Mouse (Mus musculus): ENCODE data around the gene Dab2ip. TPM values are rescaled to one million over a fixed set of nuclear protein-coding genes. Genes with fewer than 3 reads are reported as not detected.

Gene Dab2ip
- polyA plus RNA-seq, 1 experiment from 2014 or later = 33.2 TPM

DNA sequence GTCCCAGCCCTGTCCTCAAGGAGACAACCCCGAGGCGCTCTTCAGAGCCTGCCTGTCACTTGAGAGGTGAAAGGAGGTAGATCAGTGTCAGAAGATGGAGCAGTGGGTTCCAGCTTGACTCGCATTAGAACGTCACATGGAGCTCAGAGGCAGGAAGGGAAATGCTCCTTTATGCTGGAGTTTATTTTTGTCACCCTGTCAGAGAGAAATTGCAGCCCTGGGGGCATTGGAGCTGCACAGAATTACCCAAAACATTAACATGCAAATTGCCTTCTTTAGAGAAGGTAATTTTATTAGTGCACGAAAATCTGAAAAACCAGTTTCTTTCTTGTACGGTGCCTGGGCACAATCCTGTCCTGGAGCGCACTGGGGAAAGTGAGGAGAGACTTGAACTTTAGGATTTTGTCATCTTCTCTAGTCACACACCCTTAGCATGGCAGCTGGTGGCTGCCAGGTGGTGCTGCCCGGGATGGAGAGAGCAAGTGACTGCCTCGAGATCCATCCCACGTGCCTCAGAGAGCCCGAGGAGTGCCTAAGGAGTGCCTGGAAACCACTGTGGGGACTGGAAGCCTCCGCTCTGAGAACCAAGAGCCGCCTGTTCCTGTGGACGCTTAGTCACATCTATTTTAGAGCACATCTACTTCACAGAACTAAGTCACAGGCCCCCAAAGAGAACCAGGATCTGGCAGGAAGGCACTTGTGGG, 209.9 kb downstream of the Dab2ip start:
- no peaks in the 10 kb centered on the region for H3K27me3 ChIP-seq (ENCODE audit: control insufficient read depth, insufficient read depth, low read depth, low read length)
- peaks cover 8% of the 10 kb centered on the region; the same call in 1 of the 2 replicates for H3K4me1 ChIP-seq (ENCODE audit: control insufficient read depth, insufficient read depth, low read length)
- H3K9me3 ChIP-seq (replicated peaks; ENCODE audit: control insufficient read depth, low read length, poor library complexity, severe bottlenecking) = no peaks in the 10 kb centered on the region
- H3K4me2 ChIP-seq (ENCODE audit: low read length) = no peak overlapping the region
- 35% methylated on average over 14 of the region's 14 CpGs for WGBS
- no peaks in the 10 kb centered on the region for H3K36me3 ChIP-seq (ENCODE audit: control insufficient read depth, insufficient read depth, low read length)
- H3K4me3 ChIP-seq (ENCODE audit: low read depth, low read length) = no peak overlapping the region
- H3K27ac ChIP-seq (ENCODE audit: low read length) = no peak overlapping the region
- no peak overlapping the region for H3K9ac ChIP-seq (ENCODE audit: low read depth, low read length)
- 0 out of 2 replicates have a peak, but pooled peaks have one; percentile 33 for ATAC-seq

DNA sequence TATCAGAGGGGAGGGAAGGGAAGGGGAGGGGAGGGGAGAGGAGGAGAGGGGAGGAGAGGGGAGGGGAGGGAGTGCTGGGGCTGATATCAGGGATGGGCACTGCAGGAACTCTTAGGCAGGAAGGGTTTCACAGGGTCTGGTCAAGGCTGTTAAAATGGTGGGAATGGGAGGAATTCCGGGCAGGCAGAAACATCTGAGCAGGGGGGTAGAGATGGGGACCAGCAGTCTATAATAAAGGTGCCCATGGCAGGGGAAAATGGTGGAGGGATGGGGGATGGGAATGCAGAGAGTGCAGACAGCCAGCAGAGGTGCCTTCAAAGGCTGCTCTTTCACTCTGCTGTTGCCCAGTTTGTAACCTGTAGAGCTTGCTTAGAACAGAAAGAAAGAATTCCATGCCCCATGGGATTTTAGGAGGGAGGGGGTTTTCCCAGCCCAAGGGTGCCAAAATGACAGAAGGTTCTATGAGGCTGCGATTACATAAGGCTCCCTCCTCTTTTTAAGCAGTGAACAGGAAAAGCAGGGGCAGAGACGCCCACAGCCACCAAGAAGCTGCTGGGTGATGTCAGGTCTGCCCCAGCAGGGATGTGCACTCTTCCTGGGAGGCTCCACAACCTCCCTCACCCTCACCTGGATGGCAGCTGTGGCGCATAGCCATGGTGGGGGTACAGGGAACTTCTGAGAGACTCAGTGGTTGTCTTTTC, 210.6 kb downstream of the Dab2ip start:
- H3K4me1 ChIP-seq (ENCODE audit: control insufficient read depth, insufficient read depth, low read length) = peaks cover 8% of the 10 kb centered on the region; the same call in 1 of the 2 replicates
- H3K9me3 ChIP-seq (replicated peaks; ENCODE audit: control insufficient read depth, low read length, poor library complexity, severe bottlenecking) = no peaks in the 10 kb centered on the region
- no peak overlapping the region for H3K27ac ChIP-seq (ENCODE audit: low read length)
- WGBS = 45% methylated on average over 4 of the region's 4 CpGs
- H3K4me3 ChIP-seq (ENCODE audit: low read depth, low read length) = no peak overlapping the region
- H3K27me3 ChIP-seq (ENCODE audit: control insufficient read depth, insufficient read depth, low read depth, low read length) = no peaks in the 10 kb centered on the region
- H3K4me2 ChIP-seq (ENCODE audit: low read length) = no peak overlapping the region
- no peak for ATAC-seq
- no peak overlapping the region for H3K9ac ChIP-seq (ENCODE audit: low read depth, low read length)
- H3K36me3 ChIP-seq (ENCODE audit: control insufficient read depth, insufficient read depth, low read length) = no peaks in the 10 kb centered on the region

GRCm38 (mm10) chr2:35769398-35769797, 211.3 kb downstream of the Dab2ip start:
- Histone ChIP-seq H3K9me3 (replicated peaks; ENCODE audit: control insufficient read depth, low read length, poor library complexity, severe bottlenecking) (no peaks in the 10 kb centered on the region), H3K4me2 (ENCODE audit: low read length) (no peak overlapping the region), H3K4me3 (ENCODE audit: low read depth, low read length) (no peak overlapping the region), H3K36me3 (ENCODE audit: control insufficient read depth, insufficient read depth, low read length) (no peaks in the 10 kb centered on the region), H3K9ac (ENCODE audit: low read depth, low read length) (no peak overlapping the region), H3K27me3 (ENCODE audit: control insufficient read depth, insufficient read depth, low read depth, low read length) (no peaks in the 10 kb centered on the region), H3K4me1 (ENCODE audit: control insufficient read depth, insufficient read depth, low read length) (peaks cover 8% of the 10 kb centered on the region; the same call in 1 of the 2 replicates), H3K27ac (ENCODE audit: low read length) (no peak overlapping the region)
- 89% methylated on average over 12 of the region's 12 CpGs for WGBS
- no peak for ATAC-seq

GRCm38 (mm10) chr2:35770541-35770940, 212.5 kb downstream of the Dab2ip start:
- Histone ChIP-seq H3K27ac (ENCODE audit: low read length) (no peak overlapping the region), H3K27me3 (ENCODE audit: control insufficient read depth, insufficient read depth, low read depth, low read length) (no peaks in the 10 kb centered on the region), H3K9me3 (replicated peaks; ENCODE audit: control insufficient read depth, low read length, poor library complexity, severe bottlenecking) (no peaks in the 10 kb centered on the region), H3K4me3 (ENCODE audit: low read depth, low read length) (no peak overlapping the region), H3K4me2 (ENCODE audit: low read length) (no peak overlapping the region), H3K4me1 (ENCODE audit: control insufficient read depth, insufficient read depth, low read length) (peaks cover 8% of the 10 kb centered on the region; the same call in 1 of the 2 replicates), H3K9ac (ENCODE audit: low read depth, low read length) (no peak overlapping the region), H3K36me3 (ENCODE audit: control insufficient read depth, insufficient read depth, low read length) (no peaks in the 10 kb centered on the region)
- ATAC-seq = no peak
- WGBS = 90% methylated on average over 2 of the region's 2 CpGs

DNA sequence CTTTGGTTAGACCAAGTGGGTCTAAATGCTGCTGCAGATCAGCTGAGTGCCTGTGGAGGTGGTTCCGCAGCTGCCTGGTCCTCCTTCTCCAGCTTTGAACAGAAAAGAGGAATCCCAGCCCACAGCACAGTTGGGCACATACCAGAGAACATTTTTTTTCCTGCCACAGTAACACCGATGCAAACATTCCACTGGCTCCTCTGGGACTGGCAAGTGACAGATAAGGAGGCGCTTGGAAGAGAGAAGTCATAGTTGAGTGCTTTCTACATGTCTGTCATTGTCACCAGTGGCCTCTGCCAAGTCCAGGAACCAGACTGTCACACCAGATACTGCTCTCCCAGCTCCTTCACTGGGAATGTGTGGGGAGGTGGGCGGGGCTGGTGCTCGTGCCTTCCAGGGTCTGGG, 217.6 kb downstream of the Dab2ip start:
- H3K4me1 ChIP-seq (ENCODE audit: control insufficient read depth, insufficient read depth, low read length) = no peaks in the 10 kb centered on the region
- no peaks in the 10 kb centered on the region for H3K27me3 ChIP-seq (ENCODE audit: control insufficient read depth, insufficient read depth, low read depth, low read length)
- no peaks in the 10 kb centered on the region for H3K36me3 ChIP-seq (ENCODE audit: control insufficient read depth, insufficient read depth, low read length)
- H3K4me3 ChIP-seq (ENCODE audit: low read depth, low read length) = no peak overlapping the region
- ATAC-seq = no peak
- H3K9ac ChIP-seq (ENCODE audit: low read depth, low read length) = no peak overlapping the region
- 71% methylated on average over 5 of the region's 5 CpGs for WGBS
- no peaks in the 10 kb centered on the region for H3K9me3 ChIP-seq (replicated peaks; ENCODE audit: control insufficient read depth, low read length, poor library complexity, severe bottlenecking)
- no peak overlapping the region for H3K27ac ChIP-seq (ENCODE audit: low read length)
- H3K4me2 ChIP-seq (ENCODE audit: low read length) = no peak overlapping the region

DNA sequence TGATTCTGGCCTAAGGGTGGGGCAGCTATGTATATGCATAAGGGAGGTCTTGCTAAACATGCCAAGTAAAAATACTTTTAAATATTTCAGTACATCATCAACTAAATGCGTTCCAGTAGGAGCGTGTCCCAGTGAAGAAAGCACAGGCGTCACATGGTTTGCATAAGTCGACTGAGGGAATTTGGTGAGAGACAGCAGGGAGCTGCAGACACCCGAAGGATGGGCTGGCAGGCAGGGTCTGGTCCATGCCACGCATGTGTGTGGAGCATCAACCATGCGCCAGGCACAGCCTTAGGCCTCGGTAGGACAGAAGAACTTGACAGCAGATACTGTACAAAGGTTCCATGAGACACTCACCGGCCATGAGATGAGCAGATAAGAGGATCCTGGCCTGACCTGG, 218.9 kb downstream of the Dab2ip start:
- Histone ChIP-seq H3K27me3 (ENCODE audit: control insufficient read depth, insufficient read depth, low read depth, low read length) (no peaks in the 10 kb centered on the region), H3K27ac (ENCODE audit: low read length) (no peak overlapping the region), H3K4me2 (ENCODE audit: low read length) (no peak overlapping the region), H3K36me3 (ENCODE audit: control insufficient read depth, insufficient read depth, low read length) (no peaks in the 10 kb centered on the region), H3K4me1 (ENCODE audit: control insufficient read depth, insufficient read depth, low read length) (no peaks in the 10 kb centered on the region), H3K4me3 (ENCODE audit: low read depth, low read length) (no peak overlapping the region), H3K9ac (ENCODE audit: low read depth, low read length) (no peak overlapping the region), H3K9me3 (replicated peaks; ENCODE audit: control insufficient read depth, low read length, poor library complexity, severe bottlenecking) (no peaks in the 10 kb centered on the region)
- 89% methylated on average over 9 of the region's 9 CpGs for WGBS
- no peak for ATAC-seq

GRCm38 (mm10) chr2:35779266-35779665, 221.2 kb downstream of the Dab2ip start:
- no peak for ATAC-seq
- no peaks in the 10 kb centered on the region for H3K4me1 ChIP-seq (ENCODE audit: control insufficient read depth, insufficient read depth, low read length)
- 93% methylated on average over 5 of the region's 5 CpGs for WGBS
- no peaks in the 10 kb centered on the region for H3K27me3 ChIP-seq (ENCODE audit: control insufficient read depth, insufficient read depth, low read depth, low read length)
- H3K4me3 ChIP-seq (ENCODE audit: low read depth, low read length) = no peak overlapping the region
- no peak overlapping the region for H3K4me2 ChIP-seq (ENCODE audit: low read length)
- H3K36me3 ChIP-seq (ENCODE audit: control insufficient read depth, insufficient read depth, low read length) = no peaks in the 10 kb centered on the region
- no peak overlapping the region for H3K27ac ChIP-seq (ENCODE audit: low read length)
- H3K9ac ChIP-seq (ENCODE audit: low read depth, low read length) = no peak overlapping the region
- H3K9me3 ChIP-seq (replicated peaks; ENCODE audit: control insufficient read depth, low read length, poor library complexity, severe bottlenecking) = no peaks in the 10 kb centered on the region

Other genes with a start within 250 kb of the Dab2ip start
- 14.5 and 17.6 TPM in 2 replicates for gene Stom, start 221.3 kb upstream of the Dab2ip start, polyA plus RNA-seq (2015; fragmentation: Nextera tagmentation; extraction: Ambion mirVana)
- not detected in 2 replicates for gene 4930568D16Rik, start 190.5 kb upstream of the Dab2ip start, polyA plus RNA-seq (2015; fragmentation: Nextera tagmentation; extraction: Ambion mirVana)
- not detected in 2 replicates for gene 4930402F06Rik, start 161.1 kb upstream of the Dab2ip start, polyA plus RNA-seq (2015; fragmentation: Nextera tagmentation; extraction: Ambion mirVana)
- 6.1 and 6.4 TPM in 2 replicates for gene Ggta1, start 95.0 kb upstream of the Dab2ip start, polyA plus RNA-seq (2015; fragmentation: Nextera tagmentation; extraction: Ambion mirVana)